Mouse (Mus musculus): ENCODE measurements around the gene Plekhj1. TPM values are rescaled to one million over a fixed set of nuclear protein-coding genes. Genes with fewer than 3 reads are reported as not detected.
"Not testable (repeated sequence)": the region's sequence is repeated elsewhere in the genome, so short reads cannot be mapped to it uniquely, and the experiment has no call there.

Gene Plekhj1
- total and polyA plus RNA-seq, 3 experiments, result 72.2 to 102 (median 83.6) TPM

DNA sequence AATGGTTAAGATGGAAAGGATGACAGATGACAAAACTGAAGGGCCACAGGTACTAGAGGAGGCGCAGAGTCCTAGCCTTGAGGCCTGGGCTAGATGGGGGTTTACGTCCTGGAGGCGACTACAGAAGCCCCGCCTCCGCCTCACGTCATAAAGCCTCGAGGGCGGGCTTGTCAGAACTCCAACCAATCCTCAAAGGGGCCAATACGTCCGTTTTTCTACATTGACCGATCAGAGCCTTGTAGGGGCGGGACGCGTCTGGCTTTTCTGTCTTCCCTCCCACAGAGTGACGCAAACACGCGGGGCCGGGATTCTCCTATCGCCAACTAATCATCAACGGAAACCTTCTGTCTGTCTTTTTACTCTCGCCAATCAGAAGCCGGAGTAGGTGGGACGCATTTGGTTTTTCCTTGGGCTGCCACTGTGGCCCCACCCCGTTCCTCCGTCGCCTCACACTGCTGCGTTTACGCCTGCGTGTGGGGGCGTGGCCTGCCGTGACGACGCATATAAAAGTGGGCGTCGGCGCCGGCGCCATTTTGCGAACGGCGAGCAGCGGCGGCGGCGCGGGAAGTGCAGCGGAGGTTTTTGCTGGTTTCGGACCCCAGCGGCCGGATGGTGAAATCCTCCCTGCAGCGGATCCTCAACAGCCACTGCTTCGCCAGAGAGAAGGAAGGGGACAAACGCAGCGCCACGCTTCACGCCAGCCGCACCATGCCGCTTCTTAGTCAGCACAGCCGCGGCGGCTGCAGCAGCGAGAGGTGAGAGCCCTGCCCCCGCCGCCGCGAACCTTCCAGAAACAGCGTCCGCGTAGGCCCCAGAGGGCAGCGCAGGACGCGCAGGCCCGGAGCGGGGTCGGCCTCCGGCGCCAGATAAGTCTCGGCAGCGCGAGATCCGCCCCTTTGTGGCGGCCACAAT, 28.0 kb upstream of the Plekhj1 start, which contains the start of gene Oaz1:
Gene Oaz1 (plus strand): TSS at position 506 of the 912 bp plus-strand sequence.
- DNase-seq, result peak; percentile 99

DNA sequence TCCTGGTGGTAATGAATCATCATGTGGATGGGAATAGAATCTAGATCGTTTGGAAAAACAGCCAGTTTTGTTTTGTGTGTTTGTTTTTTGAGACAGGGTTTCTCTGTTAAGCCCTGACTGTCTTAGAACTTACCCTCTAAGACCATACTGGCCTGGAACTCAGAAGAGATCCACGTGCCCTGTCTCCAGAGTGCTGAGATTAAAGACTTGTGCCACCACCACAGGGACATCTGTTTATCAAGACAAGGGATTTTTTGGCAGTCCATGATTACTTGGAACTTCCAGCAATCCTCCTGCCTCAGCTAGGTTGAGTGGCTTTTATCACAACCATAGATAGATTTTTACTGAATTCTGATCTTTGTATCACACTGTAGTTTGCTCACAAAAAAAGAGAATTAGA, 26.4 kb upstream of the Plekhj1 start:
- no peak for DNase-seq

DNA sequence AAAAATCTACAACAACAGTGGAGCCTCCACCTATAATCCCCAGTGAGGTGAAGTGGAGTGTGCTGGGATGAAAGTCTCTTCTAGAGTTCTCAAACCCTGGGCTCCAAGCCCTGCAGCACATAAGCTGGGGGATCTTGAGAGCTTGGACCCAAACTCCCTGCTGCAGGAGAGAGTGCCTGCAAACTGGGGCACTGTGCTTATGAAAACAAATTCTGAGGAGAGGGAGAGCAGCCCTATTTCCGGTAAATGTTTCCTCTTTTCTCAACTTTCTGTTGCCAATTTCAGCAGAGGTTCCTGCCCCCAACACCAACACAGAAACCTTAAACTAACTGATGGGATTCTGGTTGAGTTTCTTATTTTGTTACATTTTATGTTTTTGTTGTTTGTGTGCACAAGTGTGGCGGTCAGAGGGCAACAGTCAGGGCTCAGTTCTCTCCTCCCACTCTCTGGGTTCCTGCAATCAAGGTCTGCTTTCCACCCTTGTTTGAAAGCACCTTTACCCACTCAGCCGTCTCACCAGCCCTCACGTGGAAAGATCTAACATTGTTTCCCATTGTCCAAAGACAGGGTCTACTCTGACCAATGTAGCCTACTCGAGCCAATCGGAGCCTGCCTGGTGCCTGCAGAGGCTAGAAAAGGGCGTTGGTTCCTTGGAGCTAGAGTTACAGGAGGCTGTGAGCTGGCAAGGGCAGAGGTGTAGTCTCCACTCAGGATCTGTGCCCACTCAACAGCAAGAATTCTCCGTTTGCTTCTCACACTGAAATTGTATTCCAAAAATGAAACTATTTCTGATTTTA, 25.6 kb upstream of the Plekhj1 start:
- DNase-seq, result no peak

DNA sequence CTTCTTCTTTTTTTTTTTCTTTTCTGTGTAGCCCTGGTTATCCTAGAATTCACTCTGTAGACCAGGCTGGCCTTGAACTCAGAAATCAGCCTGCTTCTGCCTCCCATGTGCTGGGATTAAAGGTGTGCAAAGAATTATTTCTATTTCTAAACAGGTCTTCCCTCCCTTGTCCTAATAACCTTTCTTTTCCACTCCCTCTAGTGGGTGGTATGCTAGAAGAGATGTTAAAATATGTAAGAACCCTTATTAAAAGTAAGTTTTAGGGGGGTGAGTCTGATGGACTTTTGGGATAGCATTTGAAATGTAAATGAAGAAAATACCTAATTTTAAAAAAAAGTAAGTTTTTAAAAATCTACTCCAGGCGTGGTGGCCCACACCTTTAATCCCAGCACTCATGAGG, 24.9 kb upstream of the Plekhj1 start:
- no peak for DNase-seq

DNA sequence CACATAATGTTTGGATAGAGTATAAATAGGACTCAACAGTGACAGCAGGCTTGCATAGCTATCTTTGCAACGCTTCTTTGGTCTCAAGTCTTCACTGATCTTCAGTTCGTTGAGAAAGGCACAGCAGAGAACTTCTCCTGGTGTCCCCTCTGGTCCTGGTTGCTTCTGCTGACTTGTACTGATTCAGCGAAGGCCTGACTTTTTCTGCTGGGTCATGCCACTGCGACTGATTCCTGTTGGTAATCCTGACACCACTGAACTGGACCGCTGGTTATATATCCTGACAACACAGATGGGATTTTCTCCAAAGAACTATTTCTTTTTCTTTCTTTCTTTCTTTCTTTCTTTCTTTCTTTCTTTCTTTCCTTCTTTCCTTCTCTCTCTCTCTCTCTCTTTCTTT, 24.1 kb upstream of the Plekhj1 start:
- DNase-seq, result no peak

DNA sequence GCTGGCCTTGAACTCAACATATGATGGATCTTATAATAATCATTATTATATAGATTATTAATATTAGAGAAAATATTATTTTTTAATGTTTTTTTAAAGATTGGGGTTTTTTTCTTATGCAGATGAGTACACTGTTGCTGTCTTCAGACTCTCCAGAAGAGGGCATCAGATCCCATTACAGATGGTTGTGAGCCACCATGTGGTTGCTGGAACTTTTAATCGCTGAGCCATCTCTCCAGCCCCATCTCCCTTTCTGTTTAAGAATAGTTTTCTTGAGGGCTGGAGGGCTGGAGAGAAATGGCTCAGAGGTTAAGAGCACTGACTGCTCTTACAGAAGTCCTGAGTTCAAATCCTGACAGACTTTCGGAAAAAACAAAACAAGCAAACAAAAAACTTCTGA, 23.6 kb upstream of the Plekhj1 start:
- no peak for DNase-seq

DNA sequence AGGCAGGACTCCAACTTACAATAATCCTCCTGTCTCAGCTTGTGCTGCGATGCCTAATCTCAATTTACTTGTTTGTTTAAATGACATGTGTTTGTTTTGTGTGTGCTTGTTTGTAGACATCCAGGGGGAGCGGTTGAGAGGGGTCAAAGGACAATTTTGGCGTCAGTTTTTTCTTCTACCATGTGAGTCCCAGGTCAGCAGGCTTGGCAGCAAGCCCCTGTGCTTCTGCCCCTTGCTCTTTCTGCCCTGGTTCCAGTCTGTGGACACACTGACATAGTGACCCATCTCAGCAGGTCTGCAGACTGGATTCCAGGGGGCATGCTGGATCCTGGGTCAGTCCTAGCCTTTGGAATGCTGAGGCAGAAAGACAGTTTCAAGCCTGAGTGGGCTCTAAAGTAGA, 21.0 kb upstream of the Plekhj1 start:
- DNase-seq, result no peak

DNA sequence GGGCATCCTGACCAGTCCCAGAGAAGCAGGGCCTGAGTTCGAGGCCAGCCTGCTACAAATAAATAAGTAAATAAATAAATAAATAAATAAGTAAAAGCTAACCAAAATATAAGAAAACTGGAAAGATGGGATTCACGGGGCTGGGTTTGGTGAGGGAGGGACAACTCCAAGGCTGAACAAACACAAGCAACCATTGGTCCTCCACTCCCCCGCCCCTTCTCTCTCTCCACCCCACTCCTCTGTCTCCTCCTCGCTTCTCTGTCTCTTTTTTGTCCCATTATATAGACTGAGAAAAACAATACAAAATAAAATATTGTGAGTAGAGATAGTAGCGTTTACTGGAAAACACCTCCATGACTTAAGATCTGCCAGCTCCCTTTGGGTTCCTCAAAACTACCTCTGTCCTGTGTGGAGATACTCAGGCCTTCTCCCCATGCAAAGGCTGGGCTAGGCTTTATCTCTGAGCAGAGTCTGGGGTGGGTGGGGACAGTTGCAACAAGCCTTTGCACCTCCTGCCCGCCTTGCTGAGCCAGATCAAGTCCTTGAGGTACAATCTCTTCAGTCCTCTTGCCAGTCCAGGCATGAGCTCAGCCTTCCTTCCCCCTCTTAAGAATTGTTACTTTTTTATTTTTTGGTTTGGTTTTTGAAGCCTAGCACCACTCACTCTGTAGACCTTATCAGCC, 20.3 kb upstream of the Plekhj1 start:
- DNase-seq, result no peak

DNA sequence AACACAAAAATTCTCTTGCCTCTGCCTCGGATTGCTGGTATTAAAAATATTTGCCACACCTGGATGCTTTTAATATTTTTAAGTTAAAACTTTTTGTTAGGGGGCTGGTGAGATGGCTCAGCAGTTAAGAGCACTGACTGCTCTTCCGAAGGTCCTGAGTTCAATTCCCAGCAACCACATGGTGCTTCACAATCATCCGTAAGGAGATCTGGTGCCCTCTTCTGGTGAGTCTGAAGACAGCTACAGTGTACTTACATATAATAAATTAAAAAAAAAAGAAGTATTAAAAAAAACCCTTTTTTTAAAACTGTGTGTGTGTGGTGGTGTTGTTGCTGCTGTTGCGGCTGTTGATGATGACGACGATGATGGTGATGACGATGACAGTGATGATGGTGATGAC, 19.5 kb upstream of the Plekhj1 start:
- not testable (repeated sequence) for DNase-seq

DNA sequence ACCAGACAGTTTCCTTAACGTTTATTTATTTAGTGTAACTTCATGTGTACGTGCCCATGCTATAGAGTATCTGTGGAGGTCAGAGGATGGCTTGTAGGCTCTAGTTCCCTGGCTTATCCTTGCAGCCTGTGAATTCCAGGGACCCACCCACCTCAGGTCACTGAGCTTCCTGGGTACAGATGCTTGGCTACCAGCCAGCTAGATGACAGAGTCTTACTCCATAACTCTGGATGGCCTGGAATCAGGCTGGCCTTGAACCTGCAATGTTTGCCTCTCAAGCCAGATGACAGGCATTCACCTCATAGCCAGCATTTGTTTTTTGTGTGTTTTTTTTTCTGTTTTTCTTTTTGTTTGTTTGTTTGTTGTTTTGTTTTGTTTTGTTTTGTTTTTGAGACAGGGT, 18.7 kb upstream of the Plekhj1 start:
- no peak for DNase-seq

DNA sequence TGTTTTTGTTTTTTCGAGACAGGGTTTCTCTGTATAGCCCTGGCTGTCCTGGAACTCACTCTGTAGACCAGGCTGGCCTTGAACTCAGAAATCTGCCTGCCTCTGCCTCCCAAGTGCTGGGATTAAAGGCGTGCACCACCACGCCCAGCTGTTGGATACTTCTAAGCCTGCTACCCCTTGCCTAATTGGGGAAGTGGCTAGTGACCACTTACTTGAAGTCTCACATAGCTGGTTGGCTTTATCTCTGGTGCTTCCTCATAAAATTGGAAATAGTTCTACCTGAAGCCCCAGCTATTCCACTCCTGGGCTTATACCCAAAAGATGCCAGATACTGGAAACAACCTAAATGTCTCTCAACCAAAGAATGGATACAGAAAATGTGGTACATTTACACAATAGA, 17.9 kb upstream of the Plekhj1 start:
- not testable (repeated sequence) for DNase-seq

DNA sequence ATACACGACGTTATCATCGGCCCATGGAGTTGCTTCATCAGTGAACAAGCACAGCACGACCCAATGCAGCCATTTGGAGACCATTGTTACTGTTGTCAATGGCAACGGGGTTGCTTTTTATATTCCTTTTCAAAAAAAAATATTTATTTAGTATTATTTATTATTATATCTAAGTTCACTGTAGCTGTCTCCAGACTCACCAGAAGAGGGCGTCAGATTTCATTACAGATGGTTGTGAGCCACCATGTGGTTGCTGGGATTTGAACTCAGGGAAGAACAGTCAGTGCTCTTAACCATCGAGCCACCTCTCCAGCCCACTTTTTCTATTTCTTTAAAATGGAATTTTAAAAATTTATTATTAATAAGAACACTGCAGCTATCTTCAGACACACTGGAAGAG, 16.4 kb upstream of the Plekhj1 start:
- DNase-seq, result no peak

DNA sequence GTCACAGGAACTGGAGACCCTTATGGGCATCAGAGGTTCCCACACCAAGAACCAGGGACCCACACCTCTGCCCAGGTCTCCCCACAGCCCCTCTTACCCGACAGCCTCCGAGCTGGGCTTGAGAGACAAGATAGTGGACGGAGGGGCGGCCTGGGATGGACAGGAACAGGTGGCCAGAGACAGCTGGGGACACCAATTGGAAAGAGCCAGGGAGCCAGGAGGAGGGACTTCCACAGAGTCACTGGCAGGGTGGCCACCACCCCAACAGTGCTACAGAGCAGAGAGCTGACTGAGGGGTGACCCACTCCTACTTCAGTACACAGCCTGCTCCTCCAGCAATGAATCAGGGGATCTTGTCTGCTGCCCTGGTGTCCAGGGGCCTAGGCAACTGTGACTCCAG, 14.9 kb upstream of the Plekhj1 start, which contains the start of gene Jsrp1:
Gene Jsrp1 (minus strand): TSS at position 133 of the 400 bp plus-strand sequence.
- no peak for DNase-seq

DNA sequence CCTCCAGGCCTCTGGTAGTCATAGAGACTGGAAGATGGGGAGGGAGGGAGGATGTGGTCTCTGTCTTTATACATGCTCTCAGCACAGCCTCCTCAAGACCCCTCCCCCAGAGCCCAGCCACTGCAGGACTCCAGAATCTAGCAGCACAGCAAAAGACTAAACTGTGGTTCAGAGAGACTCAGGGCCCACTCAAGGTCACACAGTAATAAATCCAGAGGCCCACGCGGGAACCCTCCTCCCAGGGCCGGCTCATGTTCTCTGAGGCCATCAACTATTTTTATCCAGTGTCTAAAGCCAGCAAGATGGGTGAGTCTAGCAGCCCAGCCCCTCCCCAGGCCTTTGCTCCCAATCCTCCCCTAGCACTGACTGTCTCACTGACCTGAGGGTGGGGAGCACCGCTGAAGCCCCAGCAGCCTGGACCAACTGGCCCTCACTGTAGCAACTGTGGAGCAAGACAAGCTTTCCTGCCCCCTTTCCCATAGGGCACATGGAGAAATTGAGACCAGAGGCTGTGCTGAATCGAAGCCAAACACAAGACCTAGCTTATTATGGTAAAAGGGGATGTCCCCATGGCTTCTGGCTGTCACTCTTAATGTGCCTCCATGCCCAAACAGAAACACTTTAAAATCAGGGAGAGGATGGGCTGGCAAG, 14.1 kb upstream of the Plekhj1 start:
- peak; percentile 80 for DNase-seq

DNA sequence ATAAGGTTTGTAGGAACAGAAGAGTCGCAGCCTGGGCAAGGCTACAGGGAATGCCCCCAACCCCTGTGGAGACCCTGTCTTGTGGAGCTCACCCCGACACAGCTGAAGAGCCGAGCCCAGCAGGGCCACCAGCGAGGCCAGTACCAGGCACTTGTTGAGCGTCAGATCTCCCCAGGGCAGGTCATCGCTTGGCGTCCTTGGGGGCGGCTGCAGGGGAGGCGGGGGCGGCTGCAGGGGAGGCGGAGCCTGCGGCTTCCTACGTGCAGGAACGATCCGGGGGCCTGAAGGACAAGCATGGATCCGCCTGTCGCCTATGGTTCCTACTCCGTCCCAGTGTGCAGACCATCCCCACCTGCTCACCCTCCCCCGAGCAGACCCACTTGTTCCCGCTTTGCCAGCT, 11.7 kb upstream of the Plekhj1 start:
- peak; percentile 86 for DNase-seq

DNA sequence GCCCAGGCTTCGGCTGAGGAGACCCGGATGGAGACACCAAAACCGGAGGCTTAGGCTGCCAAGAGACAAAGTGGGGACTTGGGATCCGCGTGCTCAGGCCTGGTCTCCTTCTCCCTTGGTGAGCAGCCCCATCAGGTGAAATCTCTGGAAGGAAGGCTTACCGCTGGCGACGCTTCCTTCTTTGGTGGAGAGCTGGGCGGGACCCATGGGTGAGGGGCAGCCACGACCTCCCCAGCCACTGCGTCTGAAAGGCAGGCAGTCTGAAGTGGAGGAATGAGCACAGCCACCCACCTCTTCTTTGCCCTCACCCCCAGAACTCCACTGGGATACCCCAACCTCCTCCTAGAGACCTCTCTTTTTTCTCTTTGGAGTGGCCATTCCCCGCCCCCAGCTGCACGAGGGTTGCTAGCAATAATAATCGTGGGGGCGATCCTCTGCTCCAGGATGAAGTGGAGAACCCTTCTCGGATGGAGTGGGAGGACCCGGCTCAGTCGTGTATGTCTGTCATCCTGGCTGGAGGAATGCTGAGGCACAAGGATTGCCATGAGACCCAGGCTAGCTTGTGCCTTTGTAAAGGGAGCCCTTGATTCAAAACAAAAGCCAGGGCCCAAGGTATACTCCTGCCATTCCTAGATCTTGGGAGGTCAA, 10.7 kb upstream of the Plekhj1 start:
- DNase-seq, result no peak

DNA sequence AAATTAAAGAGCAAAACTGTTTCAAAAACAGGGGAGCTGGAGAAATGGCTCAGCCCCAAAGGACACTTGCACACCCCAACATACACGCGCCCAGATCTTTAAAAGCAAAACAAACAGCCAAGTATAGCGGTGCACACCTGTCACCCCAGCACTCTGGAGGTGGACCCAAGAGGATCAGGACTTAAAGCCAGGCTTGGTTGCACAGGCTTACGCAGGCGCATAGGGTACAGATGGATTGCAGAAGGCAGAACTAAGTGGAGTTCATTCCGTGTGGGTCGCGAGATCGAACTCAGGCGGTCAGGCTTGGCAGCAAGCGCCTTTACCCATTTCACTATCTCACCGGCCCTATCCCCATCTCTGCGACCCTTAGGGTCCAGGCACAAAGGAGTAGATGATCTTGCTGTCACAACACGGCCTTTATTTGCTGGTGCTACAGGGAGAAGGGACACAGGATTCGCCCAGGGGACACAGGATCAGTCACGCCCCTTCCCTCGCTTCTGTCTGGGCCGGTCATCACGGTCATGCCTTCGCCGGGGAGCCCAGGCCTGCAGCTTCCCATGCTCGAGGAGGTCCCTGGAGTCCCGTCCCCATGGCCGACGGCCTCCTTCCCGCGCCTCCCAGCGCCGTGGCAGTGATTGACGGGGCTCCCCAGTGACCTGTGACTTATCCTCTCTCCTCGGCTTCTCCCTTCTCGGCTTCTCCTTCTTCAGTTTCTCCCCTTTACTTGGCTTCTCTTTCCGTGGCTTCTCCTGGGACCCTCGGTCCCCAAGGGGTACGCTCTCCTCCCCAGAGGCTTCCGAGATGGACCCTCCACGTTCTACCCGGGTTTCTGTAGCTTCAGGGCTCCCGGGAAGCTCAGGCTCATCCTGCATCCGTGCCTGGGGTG, 9.9 kb upstream of the Plekhj1 start:
- DNase-seq, result no peak

DNA sequence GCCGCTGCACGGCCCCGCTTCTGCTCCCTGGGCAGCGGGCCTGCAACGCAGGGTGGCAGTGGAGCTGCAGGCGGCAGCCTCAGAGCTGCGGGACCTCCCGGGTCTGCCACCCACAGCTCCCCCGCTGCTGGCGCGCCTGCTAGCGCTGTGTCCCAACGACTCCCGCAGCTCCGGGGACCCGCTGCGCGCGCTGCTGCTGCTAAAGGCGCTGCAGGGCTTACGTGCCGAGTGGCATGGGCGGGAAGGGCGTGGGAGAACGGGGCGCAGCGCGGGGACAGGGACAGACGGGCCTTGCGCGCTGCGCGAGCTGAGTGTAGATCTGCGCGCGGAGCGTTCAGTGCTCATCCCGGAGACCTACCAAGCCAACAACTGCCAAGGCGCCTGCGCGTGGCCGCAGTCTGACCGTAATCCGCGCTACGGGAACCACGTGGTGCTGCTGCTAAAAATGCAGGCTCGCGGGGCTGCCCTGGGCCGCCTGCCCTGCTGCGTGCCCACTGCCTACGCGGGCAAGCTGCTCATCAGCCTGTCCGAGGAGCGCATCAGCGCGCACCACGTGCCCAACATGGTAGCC, 8.7 kb upstream of the Plekhj1 start:
- peak; percentile 89 for DNase-seq

DNA sequence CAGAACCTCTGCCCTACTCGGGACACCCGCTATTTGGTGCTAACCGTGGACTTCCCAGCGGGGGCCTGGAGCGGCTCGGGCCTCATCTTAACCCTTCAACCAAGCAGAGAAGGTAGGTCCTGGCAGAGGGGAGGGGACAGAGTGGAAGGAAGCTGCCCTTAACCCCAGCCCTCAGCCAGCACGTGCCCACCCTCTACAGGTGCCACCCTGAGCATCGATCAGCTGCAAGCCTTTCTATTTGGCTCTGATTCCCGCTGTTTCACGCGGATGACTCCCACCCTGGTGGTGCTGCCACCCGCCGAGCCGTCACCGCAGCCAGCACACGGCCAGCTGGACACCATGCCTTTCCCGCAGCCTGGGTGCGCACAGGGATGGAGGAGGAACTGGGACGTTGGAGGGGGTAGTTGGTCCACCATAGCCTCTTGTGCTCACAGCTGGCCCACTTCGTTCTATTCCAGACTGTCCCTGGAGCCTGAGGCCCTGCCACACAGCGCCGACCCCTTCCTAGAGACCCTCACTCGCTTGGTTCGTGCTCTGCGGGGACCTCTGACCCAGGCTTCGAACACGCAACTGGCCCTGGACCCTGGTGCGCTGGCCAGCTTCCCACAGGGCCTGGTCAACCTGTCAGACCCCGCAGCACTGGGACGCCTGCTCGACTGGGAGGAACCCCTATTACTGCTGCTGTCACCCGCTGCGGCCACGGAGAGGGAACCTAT, 8.1 kb upstream of the Plekhj1 start:
- DNase-seq, result no peak

All from adrenal gland, adult 2 months (tissue).